In the genomic region with DNA sequence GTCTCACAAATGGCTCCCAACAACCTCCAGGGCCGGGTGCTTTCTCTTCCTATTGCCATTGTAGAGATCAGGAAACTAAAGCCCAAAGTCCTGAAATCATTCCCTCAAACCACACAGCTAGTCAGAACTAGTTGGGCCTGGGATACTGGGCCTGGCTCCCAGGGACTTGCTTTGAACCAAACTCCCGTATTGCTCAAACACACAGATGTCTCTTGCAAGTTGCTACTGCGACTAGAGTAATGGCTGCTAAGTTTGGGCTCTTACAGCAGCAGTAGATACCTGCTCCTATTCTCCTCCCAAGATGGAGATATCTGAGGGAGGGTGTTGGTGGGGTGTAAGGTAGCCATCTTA, we compare ENCODE assay signal across 9 mouse cellular contexts. TPM values are rescaled to one million over a fixed set of nuclear protein-coding genes. Genes with fewer than 3 reads are reported as not detected.
DNase-seq lines count a peak whose midpoint lies in the region; ATAC-seq and TF ChIP-seq lines count a peak whose summit lies in the region.
"Had no signal": no experiment of that assay in that cellular context is flagged by ENCODE, and none has a peak within 500 bp of the region (broad histone marks: within the 10 kb centered on the region; RNA-seq: fewer than 3 reads in every experiment).

No protein-coding gene starts in this region.

- no peaks in the 10 kb centered on the region for H3K27me3 ChIP-seq in heart, embryonic 11.5 days (ENCODE audit: control insufficient read depth, insufficient read depth, low read length)
- H3K27me3 ChIP-seq in lung, postnatal 0 days (replicated peaks; ENCODE audit: insufficient read depth, low read length) = no peaks in the 10 kb centered on the region
- no peaks in the 10 kb centered on the region for H3K27me3 ChIP-seq in hindbrain, embryonic 16.5 days (replicated peaks; ENCODE audit: control insufficient read depth, insufficient read depth, low read length)
- no peaks in the 10 kb centered on the region for H3K27me3 ChIP-seq in stomach, embryonic 16.5 days (ENCODE audit: control insufficient read depth, insufficient read depth, low read length)

- H3K9me3 ChIP-seq in heart, embryonic 11.5 days (replicated peaks; ENCODE audit: control insufficient read depth, low read length) = no peaks in the 10 kb centered on the region
- H3K9me3 ChIP-seq in lung, postnatal 0 days (ENCODE audit: low read length) = no peaks in the 10 kb centered on the region
- H3K9me3 ChIP-seq in hindbrain, embryonic 16.5 days (ENCODE audit: control insufficient read depth, low read length) = no peaks in the 10 kb centered on the region
- H3K9me3 ChIP-seq in stomach, embryonic 16.5 days (replicated peaks; ENCODE audit: control insufficient read depth, low read length) = no peaks in the 10 kb centered on the region

- peak overlapping the region; percentile 2 for H3K4me2 ChIP-seq in heart, embryonic 11.5 days
- H3K4me2 ChIP-seq in lung, postnatal 0 days (replicated peaks; ENCODE audit: low read depth, low read length) = no peak overlapping the region
- no peak overlapping the region for H3K4me2 ChIP-seq in hindbrain, embryonic 16.5 days (ENCODE audit: low read length)
- no peak overlapping the region for H3K4me2 ChIP-seq in stomach, embryonic 16.5 days (ENCODE audit: low read depth, low read length)

- H3K27ac ChIP-seq in heart, embryonic 11.5 days (ENCODE audit: low read depth, low read length) = peak overlapping the region; percentile 86
- peak overlapping the region; percentile 86 for H3K27ac ChIP-seq in lung, postnatal 0 days (ENCODE audit: low read length)
- H3K27ac ChIP-seq in hindbrain, embryonic 16.5 days (ENCODE audit: low read depth, low read length) = peak overlapping the region; percentile 5; the same call in 1 of the 2 replicates
- H3K27ac ChIP-seq in stomach, embryonic 16.5 days (ENCODE audit: low read length) = peak overlapping the region; percentile 66

- H3K4me3 ChIP-seq in heart, embryonic 11.5 days (ENCODE audit: low read depth, low read length) = no peak overlapping the region
- no peak overlapping the region for H3K4me3 ChIP-seq in lung, postnatal 0 days (ENCODE audit: low read depth, low read length)
- H3K4me3 ChIP-seq in lung, adult 2 months (replicated peaks; ENCODE audit: extremely low read depth, low read depth, low read length) = no peak overlapping the region
- no peak overlapping the region for H3K4me3 ChIP-seq in hindbrain, embryonic 16.5 days (ENCODE audit: low read length)
- H3K4me3 ChIP-seq in stomach, embryonic 16.5 days (replicated peaks; ENCODE audit: low read length) = no peak overlapping the region

- no peak for ATAC-seq in heart, embryonic 11.5 days (replicated peaks; ENCODE audit: insufficient number of reproducible peaks, low FRiP score, low TSS enrichment)
- ATAC-seq in lung, postnatal 0 days = no peak
- ATAC-seq in hindbrain, embryonic 16.5 days = no peak
- ATAC-seq in stomach, embryonic 16.5 days (ENCODE audit: insufficient read depth, low FRiP score) = no peak
- ATAC-seq: CD4-positive, CD25-positive, alpha-beta regulatory T cell, adult 4 months had no signal

- TF ChIP-seq EP300 in lung, postnatal 0 days (IDR thresholded peaks at IDR 0.05) = no peak

- WGBS in heart, embryonic 11.5 days (ENCODE audit: insufficient replicate concordance) = 72% methylated on average over 3 of the region's 3 CpGs
- 63% methylated on average over 3 of the region's 3 CpGs for WGBS in lung, postnatal 0 days
- 43% methylated on average over 3 of the region's 3 CpGs for WGBS in lung, adult 2 months
- 85% methylated on average over 3 of the region's 3 CpGs for WGBS in hindbrain, embryonic 16.5 days
- WGBS in stomach, embryonic 16.5 days = 77% methylated on average over 3 of the region's 3 CpGs

- H3K4me1 ChIP-seq in heart, embryonic 11.5 days (ENCODE audit: control insufficient read depth, insufficient read depth, low read length) = peaks cover 30% of the 10 kb centered on the region
- H3K4me1 ChIP-seq in lung, postnatal 0 days (ENCODE audit: insufficient read depth, low read depth, low read length) = peaks cover 13% of the 10 kb centered on the region
- H3K4me1 ChIP-seq in lung, adult 2 months (ENCODE audit: control insufficient read depth, insufficient read depth, low read length) = peaks cover 18% of the 10 kb centered on the region
- H3K4me1 ChIP-seq in hindbrain, embryonic 16.5 days (ENCODE audit: control insufficient read depth, insufficient read depth, low read depth, low read length) = no peaks in the 10 kb centered on the region
- peaks cover 15% of the 10 kb centered on the region; the same call in 1 of the 2 replicates for H3K4me1 ChIP-seq in stomach, embryonic 16.5 days (ENCODE audit: control insufficient read depth, insufficient read depth, low read length)

- intact Hi-C loops in heart, postnatal 36 days (cut with DNase I) = loop anchor here (2.0 kb wide), 1 partner anchor 23 kb away; no protein-coding TSS in a partner anchor

- no peak for DNase-seq in heart, postnatal 36 days
- no peak for DNase-seq in lung, postnatal 0 days (ENCODE audit: low spot score)
- no peak for DNase-seq in lung, adult 2 months
- no peak for DNase-seq in Muller cell, postnatal 12 days (ENCODE audit: inconsistent ontology term)
- no peak for DNase-seq in urinary bladder, postnatal 14 days (ENCODE audit: low spot score)

- no peak for TF ChIP-seq CTCF in lung, postnatal 0 days (IDR thresholded peaks at IDR 0.05)
- no peak for TF ChIP-seq CTCF in lung, adult 2 months (IDR thresholded peaks at IDR 0.05; ENCODE audit: insufficient read depth, low read length)

- no peak for TF ChIP-seq POLR2A in lung, adult 2 months (IDR thresholded peaks at IDR 0.05; ENCODE audit: borderline replicate concordance, extremely low read depth, low read depth, low read length)

- H3K9ac ChIP-seq in heart, embryonic 11.5 days (ENCODE audit: low read depth, low read length) = peak overlapping the region; percentile 22; the same call in 1 of the 2 replicates
- no peak overlapping the region for H3K9ac ChIP-seq in lung, postnatal 0 days (replicated peaks; ENCODE audit: low read depth)
- no peak overlapping the region for H3K9ac ChIP-seq in hindbrain, embryonic 16.5 days (ENCODE audit: low read depth, low read length)
- H3K9ac ChIP-seq in stomach, embryonic 16.5 days (ENCODE audit: low read length) = no peak overlapping the region

- no peaks in the 10 kb centered on the region for H3K36me3 ChIP-seq in heart, embryonic 11.5 days (ENCODE audit: control insufficient read depth, insufficient read depth, low read length)
- H3K36me3 ChIP-seq in lung, postnatal 0 days (ENCODE audit: insufficient read depth, low read length) = no peaks in the 10 kb centered on the region
- no peaks in the 10 kb centered on the region for H3K36me3 ChIP-seq in hindbrain, embryonic 16.5 days (ENCODE audit: control insufficient read depth, insufficient read depth, low read length)
- no peaks in the 10 kb centered on the region for H3K36me3 ChIP-seq in stomach, embryonic 16.5 days (ENCODE audit: control insufficient read depth, insufficient read depth, low read length)

RNA-seq across cellular contexts. Expression of a gene that starts 9.0 kb away (rescaled TPM):
- 113 and 127 TPM in 2 replicates for polyA plus RNA-seq in heart, embryonic 11.5 days (2014; fragmentation: Nextera tagmentation; extraction: Ambion mirVana)
- 100 to 1,000 TPM; 123 to 136 TPM for total RNA-seq in heart, postnatal 36 days (2021)
- 118 and 130 TPM in 2 replicates for polyA plus RNA-seq in lung, postnatal 0 days (2015; fragmentation: Nextera tagmentation; extraction: Ambion mirVana)
- polyA plus RNA-seq in lung, adult 2 months (2012; rRNA removed) = 713 and 858 TPM in 2 replicates
- 34.2 and 39.5 TPM in 2 replicates for polyA plus RNA-seq in hindbrain, embryonic 16.5 days (2015; fragmentation: Nextera tagmentation; extraction: Ambion mirVana)
- 63.6 and 64.5 TPM in 2 replicates for polyA plus RNA-seq in stomach, embryonic 16.5 days (2015; fragmentation: Nextera tagmentation; extraction: Ambion mirVana)
- polyA plus RNA-seq: CD4-positive, CD25-positive, alpha-beta regulatory T cell, adult 4 months had no signal

RNA-seq across cellular contexts. Expression of a gene that starts 33.8 kb away (rescaled TPM):
- polyA plus RNA-seq in heart, embryonic 11.5 days (2014; fragmentation: Nextera tagmentation; extraction: Ambion mirVana) = 212 and 221 TPM in 2 replicates
- 100 to 1,000 TPM; 631 to 727 TPM for total RNA-seq in heart, postnatal 36 days (2021)
- polyA plus RNA-seq in lung, postnatal 0 days (2015; fragmentation: Nextera tagmentation; extraction: Ambion mirVana) = 31.7 and 36.3 TPM in 2 replicates
- 27.6 and 65.9 TPM in 2 replicates for polyA plus RNA-seq in lung, adult 2 months (2012; rRNA removed)
- polyA plus RNA-seq in hindbrain, embryonic 16.5 days (2015; fragmentation: Nextera tagmentation; extraction: Ambion mirVana) = 111 and 117 TPM in 2 replicates
- polyA plus RNA-seq in stomach, embryonic 16.5 days (2015; fragmentation: Nextera tagmentation; extraction: Ambion mirVana) = 27.4 and 60.2 TPM in 2 replicates
- polyA plus RNA-seq: CD4-positive, CD25-positive, alpha-beta regulatory T cell, adult 4 months had no signal

RNA-seq across cellular contexts. Expression of a gene that starts 48.6 kb away (rescaled TPM):
- 14.5 and 15.3 TPM in 2 replicates for polyA plus RNA-seq in heart, embryonic 11.5 days (2014; fragmentation: Nextera tagmentation; extraction: Ambion mirVana)
- total RNA-seq in heart, postnatal 36 days (2021) = 1 to 10 TPM; 5.0 to 6.6 TPM
- 12.6 and 15.6 TPM in 2 replicates for polyA plus RNA-seq in lung, postnatal 0 days (2015; fragmentation: Nextera tagmentation; extraction: Ambion mirVana)
- polyA plus RNA-seq in lung, adult 2 months (2012; rRNA removed) = 42.1 and 42.3 TPM in 2 replicates
- 20.2 and 20.9 TPM in 2 replicates for polyA plus RNA-seq in hindbrain, embryonic 16.5 days (2015; fragmentation: Nextera tagmentation; extraction: Ambion mirVana)
- polyA plus RNA-seq in stomach, embryonic 16.5 days (2015; fragmentation: Nextera tagmentation; extraction: Ambion mirVana) = 28.3 and 30.6 TPM in 2 replicates

RNA-seq across cellular contexts. Expression of a gene that starts 55.9 kb away (rescaled TPM):
- 8.3 and 9.3 TPM in 2 replicates for polyA plus RNA-seq in heart, embryonic 11.5 days (2014; fragmentation: Nextera tagmentation; extraction: Ambion mirVana)
- total RNA-seq in heart, postnatal 36 days (2021) = 100 to 1,000 TPM; 108 to 116 TPM
- polyA plus RNA-seq in lung, postnatal 0 days (2015; fragmentation: Nextera tagmentation; extraction: Ambion mirVana) = 13.4 and 14.4 TPM in 2 replicates
- 59.0 and 59.8 TPM in 2 replicates for polyA plus RNA-seq in lung, adult 2 months (2012; rRNA removed)
- polyA plus RNA-seq in hindbrain, embryonic 16.5 days (2015; fragmentation: Nextera tagmentation; extraction: Ambion mirVana) = 29.5 and 35.4 TPM in 2 replicates
- 17.1 and 18.5 TPM in 2 replicates for polyA plus RNA-seq in stomach, embryonic 16.5 days (2015; fragmentation: Nextera tagmentation; extraction: Ambion mirVana)

RNA-seq across cellular contexts. Expression of a gene that starts 57.5 kb away (rescaled TPM):
- 53.8 and 61.2 TPM in 2 replicates for polyA plus RNA-seq in heart, embryonic 11.5 days (2014; fragmentation: Nextera tagmentation; extraction: Ambion mirVana)
- total RNA-seq in heart, postnatal 36 days (2021) = 10 to 100 TPM; 24.6 to 26.6 TPM
- polyA plus RNA-seq in lung, postnatal 0 days (2015; fragmentation: Nextera tagmentation; extraction: Ambion mirVana) = 62.8 and 68.7 TPM in 2 replicates
- 103 and 137 TPM in 2 replicates for polyA plus RNA-seq in lung, adult 2 months (2012; rRNA removed)
- 63.6 and 69.4 TPM in 2 replicates for polyA plus RNA-seq in hindbrain, embryonic 16.5 days (2015; fragmentation: Nextera tagmentation; extraction: Ambion mirVana)
- polyA plus RNA-seq in stomach, embryonic 16.5 days (2015; fragmentation: Nextera tagmentation; extraction: Ambion mirVana) = 71.9 and 82.7 TPM in 2 replicates

Comparison
In these comparisons a context has a peak if more than half of its experiments do, and no peak if none do; other contexts are left out.
1. H3K27ac ChIP-seq: peak in every context shown above with its lines; median percentile 86 in heart, embryonic 11.5 days; 86 in lung, postnatal 0 days; 66 in stomach, embryonic 16.5 days; 5 in hindbrain, embryonic 16.5 days.